Mouse (Mus musculus) ES-Bruce4 (cell line): ENCODE data around the gene Palm3.

Experiments
- CTCF ChIP-seq: IDR thresholded peaks from one replicate; pipeline ENCODE4 v1.8.1; 2011; ENCODE audit warnings: low read depth, low read length
- EP300 ChIP-seq: IDR thresholded peaks from 2 replicates; pipeline ENCODE4 v1.6.1; 2011; ENCODE audit warnings: low read depth, low read length; ENCODE audit not compliant: insufficient read depth

GRCm38 (mm10) chr8:84044103-84044502 lies 22.8 kb downstream of the Palm3 start:
- TF ChIP-seq CTCF (peak; percentile 44), EP300 (no peak)
